Mouse (Mus musculus) megakaryocyte, embryonic 14.5 days (primary cell): ENCODE results near the gene Nrg4.

Source experiments
- FLI1 ChIP-seq: IDR thresholded peaks from 2 replicates; pipeline ENCODE4 v1.6.1; 2012; ENCODE audit warnings: low read length, inconsistent platforms, mixed read lengths
- GATA1 ChIP-seq: IDR thresholded peaks from 3 replicates; pipeline ENCODE4 v1.6.1; 2012; ENCODE audit warnings: mixed read lengths, low read length, inconsistent platforms, borderline replicate concordance

DNA sequence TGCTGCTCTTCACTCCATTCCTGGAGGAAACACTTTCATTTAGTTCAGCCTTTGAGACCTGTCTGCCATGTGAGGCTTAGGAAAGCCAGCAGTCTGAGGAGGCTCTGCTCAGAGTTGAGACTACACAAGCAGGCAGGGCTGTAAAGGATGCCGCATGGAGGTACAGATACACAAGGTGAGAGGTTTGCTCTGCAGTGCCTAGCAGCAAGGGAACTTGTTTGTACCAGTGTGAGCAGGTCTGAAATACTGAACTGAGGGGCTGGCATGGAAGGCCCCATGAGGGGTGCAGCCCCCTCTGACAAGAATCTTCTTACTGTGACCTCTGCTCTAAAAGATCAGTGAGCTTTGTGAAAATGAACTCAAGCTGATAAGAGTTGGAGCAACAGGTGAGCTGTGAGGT lies 113.2 kb downstream of the Nrg4 start:
- TF ChIP-seq GATA1, result no peak
- TF ChIP-seq FLI1, result no peak
